Mouse (Mus musculus) myocyte (in vitro differentiated cells): ENCODE measurements around the gene Fam129b.

ENCODE experiments used
- E2F4 ChIP-seq: IDR thresholded peaks from one replicate; pipeline ENCODE4 v1.6.1; 2011; ENCODE audit warnings: mild to moderate bottlenecking, control low read depth, moderate library complexity; ENCODE audit not compliant: insufficient read depth
- MAX ChIP-seq: IDR thresholded peaks from one replicate; pipeline ENCODE4 v1.6.1; 2011; ENCODE audit warnings: low read depth, mild to moderate bottlenecking, control low read depth
- MYOD1 ChIP-seq, 3 experiments: IDR thresholded peaks; one replicate each; pipeline ENCODE4 v1.6.1; 2011; ENCODE audit warnings: control low read depth in 2 of 3, low read depth in 2 of 3, mild to moderate bottlenecking in 2 of 3, moderate library complexity in 1 of 3; ENCODE audit not compliant: insufficient read length in 2 of 3, control insufficient read depth in 1 of 3
- POLR2A ChIP-seq: IDR thresholded peaks from one replicate; pipeline ENCODE4 v1.6.1; 2011; ENCODE audit warnings: low read depth, mild to moderate bottlenecking, control low read depth, moderate library complexity; ENCODE audit not compliant: insufficient read length
- POLR2AphosphoS2 ChIP-seq: IDR thresholded peaks from one replicate; pipeline ENCODE4 v1.6.1; 2011; ENCODE audit warnings: low read depth, control low read depth; ENCODE audit not compliant: insufficient read length
- REST ChIP-seq: IDR thresholded peaks from one replicate; pipeline ENCODE4 v1.6.1; 2011; ENCODE audit warnings: mild to moderate bottlenecking, control low read depth, moderate library complexity; ENCODE audit not compliant: insufficient read depth, insufficient read length
- SRF ChIP-seq: IDR thresholded peaks from one replicate; pipeline ENCODE4 v1.6.1; 2011; ENCODE audit warnings: low read depth; ENCODE audit not compliant: control insufficient read depth, insufficient read length
- TCF12 ChIP-seq: IDR thresholded peaks from one replicate; pipeline ENCODE4 v1.6.1; 2011; ENCODE audit warnings: mild to moderate bottlenecking, control low read depth; ENCODE audit not compliant: poor library complexity, insufficient read depth, severe bottlenecking
- TCF3 ChIP-seq: IDR thresholded peaks from one replicate; pipeline ENCODE4 v1.6.1; 2011; ENCODE audit warnings: low read depth, control low read depth; ENCODE audit not compliant: insufficient read length
- USF1 ChIP-seq: IDR thresholded peaks from one replicate; pipeline ENCODE4 v1.6.1; 2011; ENCODE audit warnings: low read depth, mild to moderate bottlenecking, control low read depth, moderate library complexity

DNA sequence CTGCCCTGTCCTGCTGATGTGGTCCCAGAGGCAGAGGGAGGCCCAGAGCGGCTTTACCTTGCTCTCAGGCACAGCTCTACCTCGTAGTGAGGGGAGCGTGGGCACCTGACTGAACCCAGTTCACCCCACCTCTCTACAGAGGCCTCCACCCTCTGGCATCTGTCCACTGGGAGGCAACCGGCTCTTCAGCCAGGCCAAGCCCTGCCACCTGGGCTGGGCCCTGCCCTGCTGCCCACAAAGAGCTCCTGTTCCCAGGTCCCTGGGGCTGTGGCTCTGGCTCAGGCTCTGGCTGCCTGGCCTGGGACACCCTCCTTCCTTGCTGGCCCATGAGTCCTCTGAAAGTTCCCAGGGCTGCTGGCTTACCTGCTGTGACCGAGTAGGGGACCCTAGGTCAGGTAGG is 38.4 kb downstream of the Fam129b start:
- TF ChIP-seq POLR2A: no peak
- TF ChIP-seq REST: no peak
- TF ChIP-seq POLR2AphosphoS2: no peak
- TF ChIP-seq SRF: no peak
- TF ChIP-seq MYOD1 (IDR thresholded peaks at IDR 0.05; ENCODE audit: control insufficient read depth in 1 of 3, insufficient read length in 2 of 3, low read depth in 2 of 3): peak in 1 of 3 experiments; percentile 44
- no peak for TF ChIP-seq MAX
- TF ChIP-seq USF1: no peak
- no peak for TF ChIP-seq E2F4
- no peak for TF ChIP-seq TCF3
- no peak for TF ChIP-seq TCF12
